Mouse (Mus musculus) midbrain, embryonic 10.5 days (tissue): ENCODE data around the gene Rnf182. TPM values are rescaled to one million over a fixed set of nuclear protein-coding genes. Genes with fewer than 3 reads are reported as not detected.

Experiments used
- DNase-seq: peaks from one replicate; pipeline ENCODE4 v3.0.0-alpha.2; 2017; ENCODE audit warnings: low spot score
- H3K27ac ChIP-seq: fragments of 300-500 bp; sonication (generic); replicated peaks from 2 replicates; pipeline ENCODE4 v1.5.1; 2016; ENCODE audit warnings: mild to moderate bottlenecking
- H3K27me3 ChIP-seq: fragments of 300-500 bp; sonication (generic); 2 replicates; pipeline ENCODE4 v1.6.1; 2016; ENCODE audit warnings: low read depth, mild to moderate bottlenecking; ENCODE audit not compliant: poor library complexity, severe bottlenecking
- H3K36me3 ChIP-seq: fragments of 300-500 bp; sonication (generic); 2 replicates; pipeline ENCODE4 v1.6.1; 2016; ENCODE audit warnings: mild to moderate bottlenecking, moderate library complexity
- H3K4me1 ChIP-seq: fragments of 300-500 bp; sonication (generic); 2 replicates; pipeline ENCODE4 v1.6.1; 2016
- H3K4me3 ChIP-seq: fragments of 300-500 bp; sonication (generic); 2 replicates; pipeline ENCODE4 v1.5.1; 2016; ENCODE audit warnings: mild to moderate bottlenecking, moderate library complexity
- H3K9me3 ChIP-seq: fragments of 300-500 bp; sonication (generic); replicated peaks from 2 replicates; pipeline ENCODE4 v1.6.1; 2016; ENCODE audit warnings: mild to moderate bottlenecking
- WGBS: fragments of 180-500 bp; shearing (Covaris S2); methylation state at CpG from one replicate; pipeline ENCODE4 v1.1.7; 2016; 5-methylcytosine and 5-hydroxymethylcytosine counted together
- polyA plus RNA-seq: library from polyadenylated mRNA; unstranded; fragments of >200 nt; fragmentation: Nextera tagmentation; extraction: Ambion mirVana; gene quantifications from 2 replicates; pipeline ENCODE4 v1.2.1, GENCODE M21; 2016

Gene Rnf182
- polyA plus RNA-seq, 1 experiment from 2014 or later: 6.9 TPM

DNA sequence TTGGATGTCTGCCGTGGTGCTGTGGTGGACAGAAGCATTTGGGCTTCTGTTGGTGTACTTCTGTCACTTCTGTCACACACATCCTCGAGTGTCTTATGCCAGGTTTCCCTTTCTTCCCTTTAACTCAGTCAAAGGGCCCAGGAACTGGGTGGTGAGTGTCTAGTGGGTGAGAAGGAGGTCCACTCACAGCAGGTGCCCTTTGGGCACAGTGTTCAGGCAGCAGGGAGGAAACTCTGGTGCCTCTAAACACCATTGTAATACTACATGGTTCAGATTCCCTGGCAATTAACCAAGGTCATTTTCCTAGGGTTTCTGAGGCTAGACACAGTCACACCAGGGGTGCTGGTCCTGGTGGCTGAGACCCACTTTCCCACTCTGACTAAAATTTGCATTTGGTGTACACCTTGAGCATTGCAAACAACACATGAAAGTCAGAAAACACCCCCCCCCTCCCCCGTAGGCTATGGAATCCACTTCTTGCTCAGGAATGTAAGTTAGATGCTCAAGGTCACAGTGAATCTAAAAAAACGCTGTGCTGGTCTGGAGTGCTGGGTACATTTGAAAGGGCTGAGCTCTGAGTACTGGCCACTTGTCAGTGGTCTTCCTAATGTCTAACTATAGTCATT lies 4.2 kb downstream of the Rnf182 start:
- WGBS: 73% methylated on average over 4 of the region's 4 CpGs
- no peak overlapping the region for H3K4me3 ChIP-seq
- no peak overlapping the region for H3K27ac ChIP-seq
- peaks cover 32% of the 10 kb centered on the region for H3K27me3 ChIP-seq
- no peaks in the 10 kb centered on the region for H3K9me3 ChIP-seq
- H3K36me3 ChIP-seq: no peaks in the 10 kb centered on the region
- peaks cover 22% of the 10 kb centered on the region for H3K4me1 ChIP-seq
- no peak for DNase-seq

DNA sequence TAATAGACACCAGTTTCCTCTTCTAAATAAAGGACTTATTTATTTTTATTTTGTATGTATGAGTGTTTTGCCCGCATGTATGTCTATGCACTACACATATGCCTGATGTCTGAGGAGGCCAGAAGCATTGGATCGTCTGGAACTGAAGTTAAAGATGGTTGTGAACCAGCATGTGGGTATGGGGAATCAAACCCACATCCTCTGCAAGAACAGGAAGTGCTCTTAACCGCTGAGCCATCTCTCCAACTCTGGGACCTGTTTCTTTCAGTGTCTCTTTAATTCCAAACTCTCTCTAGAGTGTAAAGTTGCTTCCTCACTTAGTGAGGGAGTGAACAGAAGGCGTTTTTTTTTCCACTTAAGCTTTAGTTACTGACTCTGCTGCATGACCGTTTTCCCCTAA lies 12.4 kb downstream of the Rnf182 start:
- peaks cover 2% of the 10 kb centered on the region; the same call in 1 of the 2 replicates for H3K9me3 ChIP-seq
- H3K27ac ChIP-seq: no peak overlapping the region
- H3K36me3 ChIP-seq: no peaks in the 10 kb centered on the region
- no peaks in the 10 kb centered on the region for H3K4me1 ChIP-seq
- H3K27me3 ChIP-seq: no peaks in the 10 kb centered on the region
- WGBS: 90% methylated on average over 5 of the region's 5 CpGs
- no peak overlapping the region for H3K4me3 ChIP-seq
- no peak for DNase-seq

DNA sequence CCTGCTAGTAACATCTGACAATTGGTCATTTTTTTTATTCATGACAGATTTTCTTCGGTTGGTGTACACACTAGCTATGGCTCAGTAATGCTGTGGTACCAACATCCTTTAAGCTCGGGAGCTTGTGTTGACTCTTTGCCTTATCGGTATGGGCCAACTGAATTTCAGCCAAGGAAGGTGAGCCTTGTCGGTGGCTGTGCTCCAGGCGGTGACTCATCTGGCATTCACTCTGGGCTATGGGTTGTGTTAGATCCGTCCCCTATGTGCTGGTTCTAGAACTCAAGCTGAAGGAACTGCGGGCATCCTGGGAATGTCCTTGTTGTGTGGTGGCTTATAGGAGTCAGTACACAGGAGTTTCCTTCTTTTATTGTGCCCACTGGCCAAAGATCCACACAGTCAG lies 14.3 kb downstream of the Rnf182 start:
- Histone ChIP-seq H3K27me3 (no peaks in the 10 kb centered on the region), H3K4me1 (no peaks in the 10 kb centered on the region), H3K4me3 (no peak overlapping the region), H3K36me3 (no peaks in the 10 kb centered on the region), H3K9me3 (peaks cover 2% of the 10 kb centered on the region; the same call in 1 of the 2 replicates), H3K27ac (no peak overlapping the region)
- WGBS: 94% methylated on average over 7 of the region's 7 CpGs
- no peak for DNase-seq

DNA sequence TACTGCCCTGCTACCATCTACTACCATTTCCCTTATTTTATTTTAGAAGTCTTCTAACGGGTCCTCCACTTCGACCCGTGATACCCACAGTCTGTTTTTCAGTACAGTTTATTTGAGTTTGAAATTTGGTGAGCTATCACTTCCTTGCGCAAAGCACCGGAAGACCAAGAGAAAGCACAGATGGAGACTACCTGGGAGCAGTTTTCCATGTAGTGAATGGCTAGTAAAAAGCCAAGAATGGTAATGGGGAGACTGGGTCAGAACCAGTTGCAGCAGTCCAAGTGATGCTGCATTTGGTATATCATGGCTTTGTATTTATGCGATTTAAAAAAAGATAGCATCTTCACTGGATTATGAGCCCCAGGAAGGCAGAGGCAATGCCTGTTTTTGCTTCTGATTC lies 15.8 kb downstream of the Rnf182 start:
- 97% methylated on average over 6 of the region's 6 CpGs for WGBS

DNA sequence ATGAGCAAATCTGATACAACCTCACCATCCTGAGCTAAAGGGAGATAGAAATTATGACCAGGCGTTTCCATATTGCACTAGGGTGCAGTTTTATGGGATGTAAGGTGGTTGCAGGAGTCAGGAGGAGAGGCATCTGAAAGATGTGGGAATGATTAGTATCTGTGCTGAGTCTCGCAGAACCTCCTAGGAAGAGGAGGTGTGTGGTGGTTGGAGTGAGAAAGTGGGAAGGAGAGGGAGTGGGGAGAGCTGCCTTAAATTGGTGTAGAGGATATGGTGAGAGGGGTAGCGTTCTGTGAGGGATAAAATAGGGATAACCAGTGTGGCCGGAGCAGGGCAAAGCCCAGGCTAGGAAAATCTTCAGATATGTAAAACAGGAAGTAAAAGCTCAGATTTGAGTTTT lies 17.5 kb downstream of the Rnf182 start:
- Histone ChIP-seq H3K4me3 (no peak overlapping the region), H3K27ac (no peak overlapping the region), H3K4me1 (peaks cover 10% of the 10 kb centered on the region; the same call in 1 of the 2 replicates), H3K36me3 (no peaks in the 10 kb centered on the region), H3K9me3 (no peaks in the 10 kb centered on the region), H3K27me3 (no peaks in the 10 kb centered on the region)
- WGBS: 89% methylated on average over 4 of the region's 4 CpGs
- no peak for DNase-seq

More for the DNA sequence above, 15.8 kb downstream of the Rnf182 start:
- H3K36me3 ChIP-seq: no peaks in the 10 kb centered on the region
- no peaks in the 10 kb centered on the region for H3K4me1 ChIP-seq
- H3K9me3 ChIP-seq: no peaks in the 10 kb centered on the region
- no peak overlapping the region for H3K4me3 ChIP-seq
- no peak for DNase-seq
- H3K27ac ChIP-seq: no peak overlapping the region
- H3K27me3 ChIP-seq: no peaks in the 10 kb centered on the region

DNA sequence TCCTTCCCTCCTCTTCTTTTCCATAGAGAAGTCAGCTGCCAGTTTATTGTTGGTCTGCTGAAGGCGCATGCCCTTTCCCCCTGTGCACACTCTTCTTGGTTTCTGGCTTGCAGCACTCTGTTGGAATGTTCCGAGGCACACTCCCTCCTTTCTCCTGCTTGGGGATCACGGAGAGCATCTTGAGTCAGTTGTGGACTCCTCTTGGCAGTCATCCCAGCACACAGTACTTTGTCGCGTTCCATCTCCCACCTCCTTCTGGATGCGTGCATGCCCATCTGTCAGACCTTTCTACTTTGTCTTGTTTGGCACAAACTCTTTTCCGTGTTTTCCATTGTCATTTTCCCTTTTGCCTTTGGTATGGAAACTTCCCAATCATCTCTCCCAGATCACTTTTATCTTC lies 22.2 kb downstream of the Rnf182 start:
- DNase-seq: no peak
- no peaks in the 10 kb centered on the region for H3K9me3 ChIP-seq
- H3K4me1 ChIP-seq: peaks cover 10% of the 10 kb centered on the region; the same call in 1 of the 2 replicates
- H3K27me3 ChIP-seq: no peaks in the 10 kb centered on the region
- H3K27ac ChIP-seq: no peak overlapping the region
- H3K36me3 ChIP-seq: no peaks in the 10 kb centered on the region
- H3K4me3 ChIP-seq: no peak overlapping the region
- WGBS: 92% methylated on average over 7 of the region's 7 CpGs

DNA sequence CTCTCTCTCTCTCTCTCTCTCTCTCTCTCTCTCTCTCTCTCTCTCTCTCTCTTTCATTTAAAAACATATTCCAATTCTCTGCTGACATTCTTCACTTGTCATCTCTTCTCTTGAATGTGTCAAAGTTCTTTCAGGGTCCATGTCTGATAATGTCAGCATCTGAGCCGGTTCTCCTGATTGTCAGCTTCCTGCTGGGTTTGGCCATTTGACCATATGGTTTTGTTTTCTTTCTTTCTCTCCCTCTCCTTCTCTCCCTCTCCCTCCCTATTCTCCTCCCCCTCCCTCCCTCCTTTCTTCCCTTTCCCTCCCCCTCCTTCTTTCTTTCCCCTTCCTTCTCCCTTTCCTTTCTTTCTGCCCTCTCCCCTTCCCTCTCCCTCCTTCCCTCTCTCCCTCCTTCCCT lies 29.5 kb downstream of the Rnf182 start:
- no peak for DNase-seq
- Histone ChIP-seq H3K4me3 (no peak overlapping the region), H3K4me1 (peaks cover 8% of the 10 kb centered on the region), H3K9me3 (no peaks in the 10 kb centered on the region), H3K27me3 (no peaks in the 10 kb centered on the region), H3K27ac (no peak overlapping the region), H3K36me3 (no peaks in the 10 kb centered on the region)
- 55% methylated on average over 1 of the region's 1 CpGs for WGBS

DNA sequence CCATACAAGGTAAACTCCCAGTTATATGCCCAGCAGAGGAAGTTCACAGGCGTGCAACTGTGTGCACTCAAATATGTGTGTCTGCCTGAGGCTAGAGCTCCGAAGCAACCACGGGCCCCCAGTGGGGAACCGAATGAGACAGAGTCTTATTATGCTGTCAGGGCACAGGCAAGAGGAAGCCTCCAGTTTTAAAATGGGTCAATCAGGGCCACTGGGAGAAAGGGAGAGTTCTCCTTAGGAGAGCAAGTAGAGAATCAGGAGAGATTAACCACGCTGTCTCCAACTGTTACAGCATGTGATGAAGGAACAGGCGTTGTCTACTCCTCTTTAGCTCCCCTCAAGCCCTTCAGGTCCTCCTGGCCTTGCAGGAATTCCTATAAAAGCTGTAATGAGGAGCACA lies 33.0 kb downstream of the Rnf182 start:
- 0 out of 2 replicates have a peak overlapping the region, but pooled peaks have one; percentile 9 for H3K27ac ChIP-seq
- DNase-seq: no peak
- H3K4me1 ChIP-seq: peaks cover 14% of the 10 kb centered on the region
- WGBS: 68% methylated on average over 6 of the region's 6 CpGs
- H3K36me3 ChIP-seq: no peaks in the 10 kb centered on the region
- no peak overlapping the region for H3K4me3 ChIP-seq
- H3K27me3 ChIP-seq: no peaks in the 10 kb centered on the region
- H3K9me3 ChIP-seq: no peaks in the 10 kb centered on the region

DNA sequence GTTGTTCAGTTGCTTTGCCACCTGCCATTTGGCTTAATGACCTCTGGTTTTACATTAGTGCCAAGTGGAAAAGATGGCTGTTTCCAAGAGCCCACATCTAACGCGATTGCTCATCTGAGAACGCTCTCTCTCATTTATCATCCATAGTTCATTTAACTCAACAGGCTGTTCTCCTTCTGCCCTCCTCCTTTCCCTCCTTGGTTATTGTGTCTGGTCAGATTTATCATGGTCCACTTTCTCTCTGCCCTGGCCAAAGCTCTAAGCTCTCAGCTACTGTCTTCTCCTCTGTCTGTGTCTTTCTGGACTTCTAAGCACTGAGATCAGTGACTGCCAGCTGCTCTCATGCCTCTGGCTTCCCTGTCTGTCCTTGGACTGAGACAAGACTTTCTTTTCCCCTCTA lies 35.8 kb downstream of the Rnf182 start:
- no peak overlapping the region for H3K27ac ChIP-seq
- no peak overlapping the region for H3K4me3 ChIP-seq
- peaks cover 16% of the 10 kb centered on the region for H3K4me1 ChIP-seq
- H3K9me3 ChIP-seq: no peaks in the 10 kb centered on the region
- WGBS: 94% methylated on average over 3 of the region's 3 CpGs
- no peak for DNase-seq
- H3K36me3 ChIP-seq: no peaks in the 10 kb centered on the region
- H3K27me3 ChIP-seq: no peaks in the 10 kb centered on the region

DNA sequence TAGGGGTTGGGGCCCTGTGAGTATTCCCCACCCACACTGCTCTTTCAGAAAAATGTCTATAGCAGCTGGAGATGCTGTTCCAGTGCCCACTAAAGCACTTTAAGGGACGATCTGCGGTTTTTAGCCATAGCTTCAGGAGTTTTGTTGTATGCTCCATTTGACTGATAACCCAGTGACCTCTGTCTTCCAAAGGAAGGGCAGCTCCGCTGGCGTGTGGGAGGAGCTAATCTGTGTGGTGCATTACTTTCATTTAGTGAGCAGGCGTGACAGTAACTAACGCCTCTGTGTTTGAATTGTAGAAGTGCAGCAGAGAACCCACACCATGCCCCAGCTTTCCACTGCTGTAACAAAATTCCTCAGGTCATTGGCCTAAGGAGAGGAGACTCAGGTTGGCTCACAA lies 38.6 kb downstream of the Rnf182 start:
- WGBS: 81% methylated on average over 6 of the region's 6 CpGs
- Histone ChIP-seq H3K9me3 (no peaks in the 10 kb centered on the region), H3K27me3 (no peaks in the 10 kb centered on the region), H3K27ac (no peak overlapping the region), H3K4me3 (no peak overlapping the region), H3K4me1 (peaks cover 16% of the 10 kb centered on the region), H3K36me3 (no peaks in the 10 kb centered on the region)
- no peak for DNase-seq

DNA sequence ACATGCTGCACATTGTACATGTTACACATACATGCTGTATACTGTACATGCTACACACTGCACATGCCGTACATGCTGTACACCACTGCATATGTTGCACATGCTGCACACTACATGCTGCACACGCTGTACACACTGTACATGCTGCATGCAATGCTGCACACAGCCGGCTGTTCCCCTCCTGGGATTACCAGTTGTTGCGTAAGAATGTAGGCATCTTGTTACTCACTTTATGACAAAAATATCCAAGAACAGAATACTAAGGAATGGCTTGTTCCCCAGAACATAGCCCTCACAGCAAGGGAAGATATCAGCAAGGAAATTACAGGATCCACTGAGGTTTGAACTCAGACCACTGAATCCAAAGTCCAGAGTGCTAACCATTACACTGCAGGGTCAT lies 47.7 kb downstream of the Rnf182 start:
- WGBS: 97% methylated on average over 4 of the region's 4 CpGs
- Histone ChIP-seq H3K36me3 (peaks cover 3% of the 10 kb centered on the region), H3K27ac (no peak overlapping the region), H3K9me3 (no peaks in the 10 kb centered on the region), H3K27me3 (no peaks in the 10 kb centered on the region), H3K4me1 (no peaks in the 10 kb centered on the region), H3K4me3 (no peak overlapping the region)
- no peak for DNase-seq

DNA sequence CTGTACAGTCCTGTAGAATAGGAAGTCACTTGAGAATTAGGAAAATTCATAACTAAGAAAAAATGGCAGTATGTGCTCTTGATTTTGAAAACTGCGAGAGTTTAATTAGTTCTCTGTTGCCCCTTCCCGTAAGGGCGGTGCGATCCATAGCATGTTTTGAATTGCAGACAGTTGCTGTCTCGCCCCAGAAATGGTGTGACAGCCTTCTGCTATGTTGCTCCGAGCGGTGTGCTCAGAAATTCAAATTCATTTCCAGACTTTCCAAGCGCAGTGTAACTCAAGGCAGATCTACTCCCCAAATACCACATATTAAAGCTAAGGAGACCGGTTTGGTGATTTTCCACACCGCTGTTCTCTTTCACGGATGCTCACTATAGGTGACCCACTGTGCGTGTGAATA lies 50.6 kb downstream of the Rnf182 start:
- no peaks in the 10 kb centered on the region for H3K9me3 ChIP-seq
- WGBS: 90% methylated on average over 12 of the region's 12 CpGs
- no peaks in the 10 kb centered on the region for H3K27me3 ChIP-seq
- no peak overlapping the region for H3K27ac ChIP-seq
- no peak overlapping the region for H3K4me3 ChIP-seq
- DNase-seq: no peak
- no peaks in the 10 kb centered on the region for H3K4me1 ChIP-seq
- peaks cover 5% of the 10 kb centered on the region for H3K36me3 ChIP-seq

DNA sequence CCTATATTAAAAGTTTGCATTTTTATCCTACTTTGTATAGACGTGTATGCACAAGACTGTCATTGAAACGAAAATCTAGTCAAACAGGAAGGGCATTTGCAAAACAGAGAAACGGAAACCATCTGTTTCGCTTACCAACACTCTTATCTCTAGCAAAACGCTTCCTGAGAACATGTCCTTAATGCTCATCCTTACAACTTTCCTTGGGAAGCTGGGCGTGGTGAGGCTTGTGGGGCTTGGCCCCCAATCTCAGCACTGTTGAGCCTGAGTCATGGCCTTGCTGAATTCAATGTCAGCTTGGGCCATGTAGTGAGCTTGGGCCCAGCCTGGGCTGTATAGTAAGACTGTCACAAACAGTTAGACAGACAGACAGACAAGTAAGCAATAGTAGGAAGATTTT lies 51.4 kb downstream of the Rnf182 start:
- Histone ChIP-seq H3K36me3 (peaks cover 5% of the 10 kb centered on the region), H3K4me3 (no peak overlapping the region), H3K27me3 (no peaks in the 10 kb centered on the region), H3K9me3 (no peaks in the 10 kb centered on the region), H3K27ac (no peak overlapping the region), H3K4me1 (no peaks in the 10 kb centered on the region)
- 78% methylated on average over 6 of the region's 6 CpGs for WGBS
- no peak for DNase-seq
